Mouse (Mus musculus) liver, embryonic 14.5 days (tissue): ENCODE data around the gene Cks1b.

Source experiments
- CTCF ChIP-seq: IDR thresholded peaks from 2 replicates; pipeline ENCODE4 v1.5.1; 2016; ENCODE audit warnings: antibody characterized with exemption, low read depth, control low read depth
- EP300 ChIP-seq: IDR thresholded peaks from 2 replicates; pipeline ENCODE4 v1.6.1; 2016; ENCODE audit warnings: antibody characterized with exemption, low read depth

DNA sequence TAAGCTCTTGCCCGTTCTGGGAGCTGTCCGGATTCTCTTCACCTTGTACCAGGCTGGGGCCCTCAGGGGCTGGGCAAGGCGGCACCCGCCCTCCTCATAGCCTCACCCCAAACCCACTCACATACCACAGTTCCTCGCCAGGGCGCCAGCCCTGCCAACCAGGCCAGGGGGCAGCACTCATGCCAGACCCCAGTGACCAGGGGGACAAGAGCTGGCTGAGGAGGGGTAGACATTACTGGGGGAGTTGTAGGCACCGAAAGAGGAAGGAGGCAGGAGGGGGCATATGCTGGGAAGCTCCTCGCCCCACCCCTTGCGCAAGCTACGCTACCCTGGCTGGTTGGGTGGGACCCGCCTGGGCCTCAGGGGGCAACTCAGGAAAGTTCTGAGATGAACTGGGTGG is 30.6 kb downstream of the Cks1b start:
- TF ChIP-seq CTCF (no peak), EP300 (no peak)
